Mouse (Mus musculus): ENCODE measurements at regions not wholly inside any gene's neighbourhood (a gene's known extent, or its start where the extent isn't known, plus 50 kb on each side); places are given as distances from the start of the nearest gene placed in this dataset.
A peak's percentile ranks its signal among the peaks of the same experiment; 100 is the strongest.

- no peak for DNase-seq
Measured at GRCm38 (mm10) chr12:99643016-99643415, 79.6 kb upstream of the Foxn3 start.

DNA sequence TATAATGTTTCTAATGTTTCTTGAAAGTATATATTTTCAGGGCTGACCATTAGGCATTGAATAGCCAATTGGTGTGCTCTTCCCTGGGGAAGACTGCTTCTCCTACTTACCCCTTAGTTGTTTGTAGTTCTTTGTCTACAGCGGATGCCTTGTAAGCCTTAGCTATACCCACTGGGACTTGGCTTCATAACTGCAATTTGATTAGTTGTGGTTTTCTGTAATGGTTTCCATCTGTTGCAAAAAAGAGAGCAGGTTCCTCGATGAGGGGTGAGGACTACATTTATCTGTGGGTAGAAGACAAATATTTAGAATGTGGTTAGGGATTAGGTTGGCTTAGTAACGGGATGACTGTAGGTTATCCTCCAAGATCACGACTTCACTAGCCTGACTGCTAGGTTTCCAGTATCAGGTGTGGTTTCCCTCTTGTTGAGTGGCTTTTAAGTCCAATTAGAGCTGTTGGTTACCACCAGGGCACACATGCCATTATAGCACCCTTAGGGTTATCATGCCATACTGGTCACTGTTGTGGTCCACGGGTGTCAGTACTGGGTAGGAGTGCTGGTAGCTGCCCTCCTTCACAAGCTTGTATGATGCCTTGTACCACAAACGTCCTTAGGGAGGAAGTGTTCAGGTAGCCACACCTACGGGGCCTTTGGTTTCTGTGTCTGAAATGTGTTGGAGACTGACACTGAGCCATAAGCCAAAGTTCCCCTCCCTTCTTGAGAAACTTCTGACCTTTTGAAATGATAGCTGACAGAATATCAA is 78.9 kb upstream of the Foxn3 start:
- no peak for DNase-seq

DNA sequence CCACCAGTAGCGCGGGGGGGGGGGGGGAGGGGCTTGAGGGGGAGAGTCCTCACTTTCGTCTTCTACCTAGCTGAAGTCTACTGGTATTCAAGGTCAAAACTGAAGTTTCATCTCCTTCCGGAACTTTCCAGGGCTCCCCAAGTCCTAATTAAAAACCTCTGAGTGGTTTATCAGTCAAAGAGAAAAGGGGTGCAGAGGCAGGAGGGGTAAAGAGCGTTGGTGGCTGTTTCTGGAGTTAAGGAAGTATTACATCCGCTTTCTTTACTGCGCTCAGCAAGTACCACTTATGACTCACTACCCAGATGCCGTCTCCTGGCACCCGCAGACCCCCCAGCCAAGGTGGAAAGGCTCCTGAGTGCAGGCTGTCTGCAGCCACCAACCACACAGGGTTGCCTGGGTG is 77.9 kb upstream of the Foxn3 start:
- DNase-seq: peak; percentile 43

- no peak for DNase-seq
Measured at GRCm38 (mm10) chr12:99640214-99641151, 77.1 kb upstream of the Foxn3 start.

GRCm38 (mm10) chr12:99639847-99640213 is 76.4 kb upstream of the Foxn3 start:
- DNase-seq: peak; percentile 30

DNA sequence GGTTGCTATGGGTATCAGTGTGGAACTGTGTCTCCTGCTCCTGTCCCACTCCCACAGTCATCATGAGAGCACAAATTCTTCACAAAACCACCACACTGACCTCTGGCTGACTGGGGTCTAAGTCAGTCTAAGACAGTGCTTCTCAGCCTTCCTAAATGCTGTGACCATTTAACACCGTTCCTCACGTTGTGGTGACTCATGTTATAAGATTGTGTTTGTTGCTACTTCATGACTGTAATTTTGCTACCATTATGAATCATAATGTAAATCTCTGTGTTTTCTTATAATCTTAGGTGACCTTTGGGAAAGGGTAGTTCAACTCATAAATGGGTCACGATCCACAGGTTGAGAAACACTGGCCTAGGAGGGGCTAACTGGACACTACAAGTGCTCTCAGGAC is 75.7 kb upstream of the Foxn3 start:
- DNase-seq: no peak

- DNase-seq: no peak
Measured at GRCm38 (mm10) chr12:99637986-99638385, 74.6 kb upstream of the Foxn3 start.

DNA sequence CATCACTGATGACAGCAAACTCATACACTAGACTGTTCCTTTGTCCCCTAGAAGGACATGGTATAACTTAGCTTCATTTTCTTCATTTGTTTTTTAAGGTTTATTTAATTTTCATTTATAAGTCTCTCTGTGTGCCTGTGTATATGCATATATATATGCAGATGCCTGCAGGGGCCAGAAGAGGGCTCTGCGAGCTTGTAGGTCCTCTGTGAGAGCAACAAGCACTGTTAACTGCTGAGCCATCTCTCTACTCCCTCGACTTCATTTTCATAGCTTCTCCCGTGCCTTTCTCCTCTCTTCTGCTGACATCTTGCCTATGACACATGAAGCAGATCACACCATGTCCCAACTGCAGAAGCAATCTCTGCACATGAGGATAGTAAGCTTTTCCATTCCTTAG is 72.9 kb upstream of the Foxn3 start:
- no peak for DNase-seq

DNA sequence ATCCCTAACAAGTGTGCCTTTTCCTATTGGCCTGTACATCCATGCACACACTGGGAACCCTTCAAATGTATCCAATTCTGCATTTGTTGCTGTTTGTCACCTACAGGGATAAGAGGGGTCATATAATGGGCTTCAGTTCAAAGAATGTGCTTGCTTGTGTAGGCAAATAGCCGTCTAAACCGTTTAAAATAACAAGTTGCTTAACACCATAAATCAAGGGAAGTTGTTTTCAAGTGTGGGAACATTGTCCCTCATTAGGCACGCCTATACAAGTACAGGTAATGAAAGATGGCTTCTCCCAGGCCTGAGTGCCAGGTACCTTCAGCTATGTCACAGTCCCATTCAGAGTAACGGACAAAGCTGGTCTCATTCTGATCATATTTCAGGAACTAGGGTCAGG is 72.0 kb upstream of the Foxn3 start:
- no peak for DNase-seq

- no peak for DNase-seq
Measured at GRCm38 (mm10) chr12:99634726-99635125, 71.3 kb upstream of the Foxn3 start.

DNA sequence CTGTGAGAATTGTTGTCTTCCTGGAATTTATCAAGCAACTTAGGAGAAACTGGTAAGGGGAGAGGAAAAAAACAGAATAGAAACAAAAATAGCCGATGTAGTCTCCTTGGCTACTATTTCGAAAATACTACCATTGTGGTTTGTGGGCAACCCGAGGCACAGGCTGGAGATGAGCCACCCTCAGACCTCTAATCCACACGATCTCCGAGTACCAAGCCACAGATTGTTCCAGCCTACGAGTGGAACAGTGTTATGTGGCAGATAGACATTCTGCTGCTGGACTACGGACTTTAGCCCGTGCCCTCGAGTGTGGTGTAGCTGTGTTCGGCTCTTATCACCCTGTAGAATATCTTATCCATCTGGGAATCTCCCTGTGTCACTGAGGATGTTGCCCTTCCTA is 70.3 kb upstream of the Foxn3 start:
- no peak for DNase-seq

DNA sequence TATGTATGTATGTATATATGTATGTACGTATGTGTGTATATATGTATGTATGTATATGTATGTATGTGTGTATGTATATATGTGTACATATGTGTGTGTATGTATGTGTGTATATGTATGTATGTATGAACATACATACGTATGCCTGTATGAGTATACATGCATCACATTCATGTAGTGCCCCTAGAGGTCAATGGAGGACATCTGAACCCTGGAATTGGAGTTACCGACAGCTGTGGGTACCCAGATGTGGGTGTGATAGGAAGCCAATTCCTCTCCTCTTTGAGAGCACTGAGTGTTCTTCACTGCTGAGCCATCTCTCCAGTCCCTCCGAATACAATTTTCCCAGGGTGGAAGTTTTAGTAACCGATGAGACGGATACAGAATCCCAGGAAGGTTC is 69.6 kb upstream of the Foxn3 start:
- no peak for DNase-seq

DNA sequence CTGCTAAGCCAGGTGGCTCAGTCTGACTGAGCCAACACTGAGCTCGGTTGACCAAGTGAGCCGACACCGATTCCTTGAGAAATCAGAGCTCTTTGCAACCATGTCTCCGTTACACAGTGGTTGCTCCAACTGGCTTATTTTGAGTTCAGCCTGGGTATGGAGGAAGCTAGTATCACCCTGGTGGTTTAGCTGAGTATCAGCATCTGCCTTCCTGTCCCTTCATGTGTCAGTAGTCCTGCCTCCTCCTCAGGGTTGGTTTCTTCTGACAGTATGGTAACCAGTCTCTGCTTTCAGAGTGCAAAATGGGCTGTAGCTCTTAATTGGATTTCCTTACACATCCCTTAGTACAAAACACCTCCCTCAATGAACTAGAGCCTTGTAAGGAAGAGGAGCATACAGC is 66.2 kb upstream of the Foxn3 start:
- DNase-seq: no peak

GRCm38 (mm10) chr12:99628421-99628820 is 65.0 kb upstream of the Foxn3 start:
- no peak for DNase-seq

DNA sequence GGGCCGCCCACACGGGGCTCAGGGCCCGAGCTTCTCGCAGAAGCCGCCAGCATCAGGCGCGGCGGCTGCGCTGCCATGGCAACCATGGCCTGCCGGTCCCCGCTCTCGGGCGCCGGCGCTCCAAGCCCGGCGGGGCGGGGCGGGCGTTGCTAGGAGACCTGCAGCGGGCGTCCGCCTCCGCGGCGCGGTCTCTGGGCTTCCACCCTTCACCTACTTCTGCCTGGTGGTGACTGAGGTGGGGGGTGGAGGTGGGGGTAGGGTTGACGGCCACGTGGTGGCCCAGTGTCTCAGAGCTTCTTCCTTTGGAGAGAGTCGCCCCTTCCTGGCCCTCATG is 64.5 kb upstream of the Foxn3 start:
- DNase-seq: peak; percentile 95

GRCm38 (mm10) chr12:99627201-99627897 is 64.0 kb upstream of the Foxn3 start:
- DNase-seq: peak; percentile 36

GRCm38 (mm10) chr12:99626147-99626546 is 62.8 kb upstream of the Foxn3 start:
- no peak for DNase-seq

DNA sequence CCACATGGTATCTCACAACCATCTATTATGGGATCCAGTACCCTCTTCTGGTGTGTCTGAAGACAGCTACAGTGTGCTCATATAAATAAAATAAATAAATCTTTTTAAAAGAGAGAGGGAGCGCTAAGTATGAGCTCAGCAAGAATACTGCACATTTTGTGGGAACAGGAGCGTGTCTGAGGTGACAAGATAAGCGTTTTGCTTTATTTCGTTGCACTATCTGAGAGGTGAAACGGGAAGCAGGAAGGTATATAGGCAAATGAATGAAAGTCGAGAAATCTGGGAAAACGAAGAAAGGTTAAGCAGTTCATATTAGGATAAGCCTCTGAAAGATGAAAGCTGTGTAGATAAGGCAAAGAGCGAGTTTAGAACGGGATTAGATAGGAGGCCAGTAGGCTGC is 61.7 kb upstream of the Foxn3 start:
- DNase-seq: no peak

DNA sequence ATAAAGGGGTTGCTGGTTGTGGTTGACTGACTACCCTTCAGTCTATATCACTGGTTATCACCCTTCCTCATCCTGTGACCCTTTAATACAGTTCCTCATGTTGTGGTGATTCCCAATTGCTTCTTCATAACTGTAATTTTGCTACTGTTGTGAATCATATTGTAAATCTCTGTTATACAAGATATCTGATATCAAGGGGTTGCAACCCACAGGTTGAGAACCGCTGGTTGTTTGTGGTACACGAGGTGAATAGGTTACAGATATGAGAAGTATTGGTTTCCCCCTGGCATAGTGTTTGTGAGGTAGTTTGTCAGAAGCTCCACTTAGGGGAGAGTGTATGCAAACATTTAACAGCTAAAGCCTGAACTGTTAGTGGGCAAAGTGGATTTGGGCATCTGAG is 58.9 kb upstream of the Foxn3 start:
- DNase-seq: no peak

- DNase-seq: no peak
Measured at GRCm38 (mm10) chr12:99617241-99617804, 53.9 kb upstream of the Foxn3 start.

DNA sequence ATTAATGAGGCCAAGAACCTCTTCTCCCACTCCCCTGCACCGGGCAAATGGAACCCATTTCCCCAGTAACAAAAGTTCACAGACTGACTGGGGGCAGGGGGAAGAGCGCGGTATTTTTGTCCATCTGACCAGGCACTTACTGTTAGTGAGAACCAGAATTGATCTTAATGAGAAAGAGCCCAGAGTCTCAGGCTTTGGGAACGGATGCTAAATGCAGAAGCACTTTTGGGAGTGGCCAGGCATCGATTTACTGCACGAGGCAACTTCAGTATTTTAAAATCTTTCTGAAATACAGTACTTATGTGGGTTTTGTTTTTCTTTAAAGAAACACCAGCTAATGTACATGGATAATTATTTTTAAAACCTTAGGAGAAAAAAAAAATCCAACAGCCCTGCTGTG is 51.0 kb upstream of the Foxn3 start:
- DNase-seq: no peak

Data from right cerebral cortex, adult 18-20 months (tissue).